Mouse (Mus musculus) CH12.LX (cell line): ENCODE data around the gene Pold3. TPM values are rescaled to one million over a fixed set of nuclear protein-coding genes. Genes with fewer than 3 reads are reported as not detected.

Experiments used
- DNase-seq: peaks from one replicate; pipeline ENCODE4 v3.0.0-alpha.2; 2013; ENCODE audit errors: extremely low read depth
- H3K27ac ChIP-seq: 2 replicates; pipeline ENCODE4 v1.5.1; 2012; ENCODE audit warnings: low read depth, mild to moderate bottlenecking, control low read depth, moderate library complexity; ENCODE audit not compliant: insufficient read depth
- H3K27me3 ChIP-seq: replicated peaks from 2 replicates; pipeline ENCODE3; 2012; ENCODE audit warnings: inconsistent platforms
- H3K36me3 ChIP-seq, 2 experiments: replicated peaks in 1 of 2; 2 replicates each; pipeline versions ENCODE3 to v1.6.1; 2012; ENCODE audit warnings: inconsistent platforms in 1 of 2, low read length in 1 of 2, mild to moderate bottlenecking in 1 of 2, mixed read lengths in 1 of 2, moderate library complexity in 1 of 2; ENCODE audit not compliant: control insufficient read depth in 1 of 2, insufficient read depth in 1 of 2
- H3K4me1 ChIP-seq, 2 experiments: 2 replicates each; pipeline ENCODE4 v1.6.1; 2012; ENCODE audit warnings: inconsistent platforms in 1 of 2, moderate library complexity in 1 of 2; ENCODE audit not compliant: insufficient read depth in 2 of 2, control insufficient read depth in 1 of 2
- H3K4me2 ChIP-seq: 2 replicates; pipeline ENCODE4 v1.6.1; 2012; ENCODE audit warnings: low read depth, mild to moderate bottlenecking, control low read depth; ENCODE audit not compliant: poor library complexity, insufficient read depth, severe bottlenecking
- H3K4me3 ChIP-seq, 3 experiments: fragments of 150-350 bp in 1 of 3; sonication (generic) in 1 of 3; replicated peaks in 1 of 3; 2 replicates each; pipeline versions ENCODE3 to v1.5.1; 2011 to 2012; ENCODE audit warnings: low read depth in 2 of 3, low read length in 2 of 3, mild to moderate bottlenecking in 2 of 3, moderate library complexity in 2 of 3, control low read depth in 1 of 3, improper control_type of control experiment in 1 of 3, inconsistent platforms in 1 of 3, mixed read lengths in 1 of 3; ENCODE audit not compliant: poor library complexity in 1 of 3
- H3K79me2 ChIP-seq: replicated peaks from 2 replicates; pipeline ENCODE4 v1.6.1; 2012; ENCODE audit warnings: mild to moderate bottlenecking, moderate library complexity; ENCODE audit not compliant: control insufficient read depth, poor library complexity, insufficient read depth, severe bottlenecking; ENCODE audit errors: extremely low read depth
- H3K9ac ChIP-seq: 2 replicates; pipeline ENCODE4 v1.6.1; 2012; ENCODE audit warnings: low read depth, mild to moderate bottlenecking, control low read depth, moderate library complexity; ENCODE audit not compliant: insufficient read depth
- H3K9me3 ChIP-seq: replicated peaks from 2 replicates; pipeline ENCODE3; 2012; ENCODE audit warnings: low read length, inconsistent platforms, mixed read lengths
- CHD1 ChIP-seq: IDR thresholded peaks from 2 replicates; pipeline ENCODE4 v1.6.1; 2012; ENCODE audit warnings: low read depth, low read length, improper control_type of control experiment, inconsistent platforms
- CTCF ChIP-seq, 2 experiments: IDR thresholded peaks in 1 of 2; conservative IDR thresholded peaks in 1 of 2; 2 replicates each; pipeline ENCODE4 v1.5.1; 2011 to 2012; ENCODE audit warnings: low read depth in 2 of 2, low read length in 2 of 2, improper control_type of control experiment in 1 of 2, inconsistent platforms in 1 of 2, mild to moderate bottlenecking in 1 of 2, moderate library complexity in 1 of 2
- E2F4 ChIP-seq: IDR thresholded peaks from 2 replicates; pipeline ENCODE4 v1.6.1; 2011; ENCODE audit warnings: low read depth, low read length, improper control_type of control experiment; ENCODE audit not compliant: insufficient replicate concordance
- EP300 ChIP-seq: IDR thresholded peaks from 2 replicates; pipeline ENCODE4 v1.6.1; 2011; ENCODE audit warnings: low read length, improper control_type of control experiment
- GABPA ChIP-seq: IDR thresholded peaks from 2 replicates; pipeline ENCODE4 v1.6.1; 2012; ENCODE audit warnings: low read depth, low read length, improper control_type of control experiment, inconsistent platforms; ENCODE audit not compliant: insufficient replicate concordance
- HCFC1 ChIP-seq: IDR thresholded peaks from 2 replicates; pipeline ENCODE4 v1.6.1; 2012; ENCODE audit warnings: low read depth, mild to moderate bottlenecking, inconsistent platforms, low read length, improper control_type of control experiment
- JUND ChIP-seq: conservative IDR thresholded peaks from 2 replicates; pipeline ENCODE4 v1.6.1; 2011; ENCODE audit warnings: low read depth, low read length, improper control_type of control experiment
- KAT2A ChIP-seq: IDR thresholded peaks from 2 replicates; pipeline ENCODE4 v1.6.1; 2012; ENCODE audit warnings: low read length, improper control_type of control experiment, inconsistent platforms; ENCODE audit not compliant: insufficient replicate concordance
- MAFK ChIP-seq: IDR thresholded peaks from 2 replicates; pipeline ENCODE4 v1.6.1; 2011; ENCODE audit warnings: low read length, improper control_type of control experiment; ENCODE audit not compliant: insufficient replicate concordance
- MAX ChIP-seq: IDR thresholded peaks from 2 replicates; pipeline ENCODE4 v1.6.1; 2011; ENCODE audit warnings: low read length, improper control_type of control experiment
- MAZ ChIP-seq: IDR thresholded peaks from 2 replicates; pipeline ENCODE4 v1.6.1; 2012; ENCODE audit warnings: low read depth, mild to moderate bottlenecking, inconsistent platforms, low read length, improper control_type of control experiment, moderate library complexity
- MXI1 ChIP-seq: IDR thresholded peaks from 2 replicates; pipeline ENCODE4 v1.6.1; 2011; ENCODE audit warnings: mild to moderate bottlenecking, low read depth, low read length, improper control_type of control experiment
- NELFE ChIP-seq: IDR thresholded peaks from 2 replicates; pipeline ENCODE4 v1.6.1; 2011; ENCODE audit warnings: low read depth, low read length, improper control_type of control experiment
- POLR2A ChIP-seq: IDR thresholded peaks from 2 replicates; pipeline ENCODE4 v1.6.1; 2011; ENCODE audit warnings: low read depth, mild to moderate bottlenecking, improper control_type of control experiment, low read length
- POLR2AphosphoS2 ChIP-seq: IDR thresholded peaks from 2 replicates; pipeline ENCODE4 v1.6.1; 2011; ENCODE audit warnings: low read depth, low read length, improper control_type of control experiment
- RAD21 ChIP-seq: IDR thresholded peaks from 2 replicates; pipeline ENCODE4 v1.6.1; 2011; ENCODE audit warnings: low read depth, mild to moderate bottlenecking, low read length, improper control_type of control experiment, moderate library complexity
- RCOR1 ChIP-seq: conservative IDR thresholded peaks from 2 replicates; pipeline ENCODE4 v1.6.1; 2012; ENCODE audit warnings: low read depth, mild to moderate bottlenecking, inconsistent platforms, low read length, improper control_type of control experiment
- SIN3A ChIP-seq: IDR thresholded peaks from 2 replicates; pipeline ENCODE4 v1.6.1; 2012; ENCODE audit warnings: low read length, improper control_type of control experiment, inconsistent platforms
- SMC3 ChIP-seq: IDR thresholded peaks from 2 replicates; pipeline ENCODE4 v1.6.1; 2011; ENCODE audit warnings: low read depth, low read length, improper control_type of control experiment
- TBP ChIP-seq: conservative IDR thresholded peaks from 2 replicates; pipeline ENCODE4 v1.6.1; 2011; ENCODE audit warnings: low read depth, low read length, improper control_type of control experiment
- TCF12 ChIP-seq: IDR thresholded peaks from 2 replicates; pipeline ENCODE4 v1.6.1; 2014; ENCODE audit warnings: low read depth, mild to moderate bottlenecking, inconsistent platforms, low read length, improper control_type of control experiment
- UBTF ChIP-seq: IDR thresholded peaks from 2 replicates; pipeline ENCODE4 v1.6.1; 2012; ENCODE audit warnings: low read depth, mild to moderate bottlenecking, inconsistent platforms, low read length, improper control_type of control experiment, moderate library complexity
- USF1 ChIP-seq: IDR thresholded peaks from 2 replicates; pipeline ENCODE4 v1.6.1; 2014; ENCODE audit warnings: low read depth, mild to moderate bottlenecking, inconsistent platforms, low read length, improper control_type of control experiment
- USF2 ChIP-seq: conservative IDR thresholded peaks from 2 replicates; pipeline ENCODE4 v1.6.1; 2011; ENCODE audit warnings: low read depth, low read length, improper control_type of control experiment
- ZC3H11A ChIP-seq: IDR thresholded peaks from 2 replicates; pipeline ENCODE4 v1.6.1; 2012; ENCODE audit warnings: low read depth, mild to moderate bottlenecking, inconsistent platforms, low read length, improper control_type of control experiment
- ZNF384 ChIP-seq: IDR thresholded peaks from 2 replicates; pipeline ENCODE4 v1.6.1; 2012; ENCODE audit warnings: low read depth, low read length, improper control_type of control experiment, inconsistent platforms
- dilution Hi-C: fragments of 300-500 bp; cut with MboI; formaldehyde crosslinking; loops from 2 replicates; pipeline ENCODE4 v1.14.3; 2020; ENCODE audit warnings: low sequenced_read_pairs; ENCODE audit not compliant: extremely low pct_unique_long_range_greater_than_20kb, extremely low pct_ligation_motif_present
- in situ Hi-C: fragments of 300-500 bp; cut with MboI; formaldehyde crosslinking; loops from 3 replicates; pipeline ENCODE4 v1.14.3; 2019; ENCODE audit warnings: low sequenced_read_pairs, low pct_ligation_motif_present, low pct_unique_long_range_greater_than_20kb, mixed read lengths
- polyA plus RNA-seq: library from polyadenylated mRNA; unstranded; fragments of >175 nt; gene quantifications from 2 replicates; pipeline ENCODE4 v1.2.1, GENCODE M21; 2012; ENCODE audit warnings: low read depth; ENCODE audit not compliant: insufficient read length
- total RNA-seq, 2 experiments: library from RNA; depleted of rRNA; stranded (reverse); fragments of 300-350 nt in 1 of 2; fragments of >200 nt in 1 of 2; gene quantifications; 2 replicates each; pipeline ENCODE4 v1.2.3; 2012 to 2014

Gene Pold3
- total and polyA plus RNA-seq, 3 experiments: 59.5 to 121 (median 88.0) TPM

- no peaks in the 10 kb centered on the region; the same call in none of the 2 replicates for H3K79me2 ChIP-seq
- in situ Hi-C loops: no loop called here
- TF ChIP-seq KAT2A: no peak
- TF ChIP-seq POLR2A: no peak
Measured at GRCm38 (mm10) chr7:100111506-100111905, 9.9 kb downstream of the Pold3 start.

GRCm38 (mm10) chr7:100108341-100108740, 13.0 kb downstream of the Pold3 start:
- H3K9ac ChIP-seq: no peak overlapping the region
- no peaks in the 10 kb centered on the region for H3K27me3 ChIP-seq
- dilution Hi-C loops: no loop called here
- H3K4me2 ChIP-seq: no peak overlapping the region
- no peaks in the 10 kb centered on the region for H3K9me3 ChIP-seq
- peaks cover 34 to 63% of the 10 kb centered on the region in 2 experiments for H3K36me3 ChIP-seq
- in situ Hi-C loops: no loop called here
- peaks cover 8 to 63% of the 10 kb centered on the region in 2 experiments for H3K4me1 ChIP-seq
- no peak overlapping the region for H3K4me3 ChIP-seq
- H3K27ac ChIP-seq: no peak overlapping the region
- TF ChIP-seq NELFE (no peak), CTCF (conservative IDR thresholded peaks at IDR 0.05 in 1 of 2, IDR thresholded peaks at IDR 0.05 in 1 of 2; ENCODE audit: low read depth in 2 of 2, low read length in 2 of 2) (peak in 1 of 2 experiments; percentile 69; a peak in 2 of 4 replicates), SMC3 (peak; percentile 61), ZC3H11A (no peak), JUND (no peak), RAD21 (peak; percentile 46), KAT2A (no peak)
- peaks cover 4% of the 10 kb centered on the region for H3K79me2 ChIP-seq
- DNase-seq: no peak

More at GRCm38 (mm10) chr7:100111506-100111905, 9.9 kb downstream of the Pold3 start:
- no peak overlapping the region for H3K4me2 ChIP-seq
- no peak for DNase-seq
- H3K9me3 ChIP-seq: no peaks in the 10 kb centered on the region
- no peak overlapping the region for H3K27ac ChIP-seq
- H3K36me3 ChIP-seq: peaks cover 41 to 72% of the 10 kb centered on the region in 2 experiments
- H3K4me1 ChIP-seq: peaks cover 12 to 65% of the 10 kb centered on the region in 2 experiments
- no peak overlapping the region for H3K4me3 ChIP-seq
- dilution Hi-C loops: no loop called here
- no peak overlapping the region for H3K9ac ChIP-seq
- no peaks in the 10 kb centered on the region for H3K27me3 ChIP-seq

- peak overlapping the region; percentile 98 for H3K4me2 ChIP-seq
- H3K27me3 ChIP-seq: no peaks in the 10 kb centered on the region
- dilution Hi-C loops: no loop called here
- H3K36me3 ChIP-seq: peaks cover 42 to 63% of the 10 kb centered on the region in 2 experiments
- in situ Hi-C loops: no loop called here
- peaks cover 8 to 79% of the 10 kb centered on the region in 2 experiments for H3K4me1 ChIP-seq
- peaks cover 4% of the 10 kb centered on the region for H3K9me3 ChIP-seq
- H3K4me3 ChIP-seq: peak overlapping the region in 2 of 3 experiments; percentile 9 to 50
- peaks cover 4% of the 10 kb centered on the region for H3K79me2 ChIP-seq
- DNase-seq: peak; percentile 65
- H3K9ac ChIP-seq: peak overlapping the region; percentile 64
- peak overlapping the region; percentile 98 for H3K27ac ChIP-seq
- peak; percentile 50; the same call in 1 of the 2 replicates for TF ChIP-seq TBP
- TF ChIP-seq MXI1: 0 out of 2 replicates have a peak, but pooled peaks have one; percentile 25
- TF ChIP-seq MAFK: peak; percentile 69; the same call in 1 of the 2 replicates
- TF ChIP-seq USF2: no peak
- TF ChIP-seq JUND: peak; percentile 67
- peak; percentile 34; the same call in 1 of the 2 replicates for TF ChIP-seq TCF12
- TF ChIP-seq E2F4: no peak
- TF ChIP-seq POLR2AphosphoS2: no peak
- peak; percentile 81; the same call in 1 of the 2 replicates for TF ChIP-seq SIN3A
- TF ChIP-seq HCFC1: no peak
- 0 out of 2 replicates have a peak, but pooled peaks have one; percentile 17 for TF ChIP-seq NELFE
- TF ChIP-seq USF1: no peak
- TF ChIP-seq MAX: 0 out of 2 replicates have a peak, but pooled peaks have one; percentile 20
- TF ChIP-seq MAZ: no peak
- TF ChIP-seq EP300: peak; percentile 82
- TF ChIP-seq RCOR1: 0 out of 2 replicates have a peak, but pooled peaks have one; percentile 17
- TF ChIP-seq GABPA: no peak
- TF ChIP-seq SMC3: no peak
- no peak; the same call in 1 of the 2 replicates for TF ChIP-seq CHD1
- no peak for TF ChIP-seq ZNF384
- no peak for TF ChIP-seq KAT2A
- no peak for TF ChIP-seq UBTF
Measured at GRCm38 (mm10) chr7:100104677-100105076, 16.7 kb downstream of the Pold3 start.
